Mouse (Mus musculus): ENCODE measurements around the gene Car15.

Car15 gene

DNA sequence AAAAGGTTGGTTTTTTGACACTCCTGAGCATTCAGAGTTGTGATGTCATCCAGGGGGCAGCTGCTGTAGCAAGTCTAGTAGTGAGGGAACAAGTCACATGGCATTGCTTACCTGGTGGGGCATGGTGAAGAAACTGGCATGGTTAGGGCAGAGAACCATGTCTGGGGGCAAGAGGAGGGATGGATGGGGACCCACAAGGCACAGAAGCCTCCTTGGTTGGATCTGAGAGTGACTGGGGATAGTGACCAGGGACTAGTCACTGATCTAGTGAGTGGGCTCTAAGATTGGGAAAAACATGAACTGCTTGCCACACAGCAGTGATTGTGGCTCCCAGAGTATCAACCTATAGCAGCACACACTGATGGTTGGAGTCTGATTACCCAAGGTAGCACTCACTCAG is 38.6 kb downstream of the Car15 start:
- DNase-seq = no peak

DNA sequence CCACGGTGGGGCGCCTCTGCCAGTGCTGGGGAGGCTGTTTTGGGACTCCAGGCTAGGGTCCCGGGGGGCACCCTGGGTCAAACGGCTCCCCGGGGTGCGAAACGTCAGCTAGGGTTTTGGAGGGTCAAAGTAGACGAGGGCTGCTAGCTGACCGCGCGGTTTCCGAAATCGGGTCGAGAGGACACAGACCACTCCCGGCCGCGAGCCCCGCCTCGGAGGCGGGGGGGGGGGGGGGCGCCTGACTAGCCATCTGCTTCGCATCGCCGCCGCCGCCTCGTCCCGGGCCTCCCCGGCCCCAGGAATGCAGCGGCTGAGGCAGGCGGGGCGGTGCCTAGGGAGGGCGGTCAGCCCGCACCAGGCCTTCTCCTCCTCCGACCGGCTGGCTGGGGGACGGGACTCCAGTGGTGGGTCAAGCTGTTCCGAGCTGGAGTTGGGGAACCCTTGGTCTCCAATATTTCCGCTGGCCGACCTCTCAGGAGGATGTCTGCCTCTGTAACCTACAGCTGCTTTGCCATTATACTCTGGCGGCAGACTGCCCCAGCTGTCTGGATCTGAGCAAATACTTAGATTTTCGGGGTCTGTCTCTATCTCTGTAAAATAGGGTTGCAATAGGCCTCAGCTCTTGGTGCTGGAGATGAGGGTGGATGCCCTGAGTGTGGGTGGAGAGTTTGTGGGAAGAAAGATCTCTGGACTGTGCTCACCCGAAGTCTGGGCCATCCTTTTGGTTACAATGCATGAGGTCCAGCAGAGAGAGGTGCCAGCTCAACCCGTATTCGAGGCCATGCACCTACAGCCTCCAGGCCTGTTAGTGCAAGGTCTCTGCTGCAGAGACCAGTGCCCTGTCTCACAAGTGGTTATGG is 39.6 kb downstream of the Car15 start:
- DNase-seq = no peak

- no peak for DNase-seq
Observed at GRCm38 (mm10) chr16:17797812-17798311, 40.3 kb downstream of the Car15 start.

DNA sequence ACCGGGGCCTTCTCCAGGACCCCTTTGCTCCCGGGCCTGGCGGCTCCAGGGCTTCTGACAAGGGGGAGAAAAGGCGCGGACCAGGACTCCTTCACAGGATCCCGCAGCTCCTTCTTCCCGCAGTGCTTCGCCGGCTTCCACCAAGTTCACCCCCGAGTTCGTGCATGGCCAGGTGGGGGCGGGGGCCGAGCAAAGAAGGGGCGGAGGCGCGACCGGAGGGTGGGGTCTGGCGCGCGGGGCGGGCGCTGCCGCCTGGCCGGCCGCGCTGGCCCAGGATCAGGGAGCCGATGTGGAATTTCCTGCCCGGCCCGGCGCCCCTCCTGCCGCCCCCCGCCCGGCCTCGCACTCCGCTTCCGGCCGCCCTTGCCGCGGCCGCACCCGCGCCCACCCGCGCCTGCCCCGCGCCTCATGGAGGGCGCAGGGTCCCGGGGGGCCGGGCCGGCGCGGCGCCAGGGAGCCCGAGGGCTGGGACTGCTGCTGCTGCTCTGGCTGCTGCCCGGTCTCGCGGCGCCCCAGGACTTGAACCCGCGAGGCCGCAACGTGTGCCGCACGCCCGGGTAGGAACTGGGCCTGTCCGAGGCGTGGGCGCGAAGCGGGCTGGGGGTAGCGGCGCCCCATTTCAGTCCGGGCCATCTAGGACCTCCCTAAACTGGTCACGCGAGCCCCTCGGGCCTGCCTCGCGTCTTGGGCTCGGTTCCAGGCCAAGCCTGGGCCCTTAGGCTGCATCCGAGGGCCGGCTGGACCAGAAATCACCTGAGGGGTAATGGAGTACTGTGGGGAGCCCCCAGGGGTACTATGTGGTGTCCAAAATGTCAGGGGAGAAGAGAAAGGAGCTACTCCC is 41.0 kb downstream of the Car15 start, which contains the start of gene Scarf2:
Gene Scarf2 (plus strand): TSS at position 312 of the 841 bp plus-strand sequence.
- no peak for DNase-seq

DNA sequence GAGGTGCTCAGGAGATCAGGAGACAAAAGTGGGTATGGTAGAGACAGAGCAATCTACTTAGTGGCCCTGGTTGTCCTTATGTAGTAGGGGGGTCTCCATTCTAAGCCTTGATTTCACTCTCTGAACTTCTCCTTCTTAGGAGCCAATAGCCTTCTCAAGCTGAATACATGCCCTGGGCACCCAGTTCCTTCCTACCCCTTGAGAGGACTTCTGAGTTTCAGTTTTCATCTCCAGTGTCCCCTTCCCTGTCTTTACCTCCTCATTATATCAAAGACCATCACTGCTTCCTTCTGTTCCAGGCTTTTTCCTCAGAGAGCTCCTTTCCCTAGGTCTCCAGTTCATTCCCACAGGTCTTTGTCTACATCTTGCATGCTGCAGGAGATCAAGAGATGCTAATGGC is 41.6 kb downstream of the Car15 start:
- no peak for DNase-seq

GRCm38 (mm10) chr16:17795643-17796042 is 42.5 kb downstream of the Car15 start:
- no peak for DNase-seq

DNA sequence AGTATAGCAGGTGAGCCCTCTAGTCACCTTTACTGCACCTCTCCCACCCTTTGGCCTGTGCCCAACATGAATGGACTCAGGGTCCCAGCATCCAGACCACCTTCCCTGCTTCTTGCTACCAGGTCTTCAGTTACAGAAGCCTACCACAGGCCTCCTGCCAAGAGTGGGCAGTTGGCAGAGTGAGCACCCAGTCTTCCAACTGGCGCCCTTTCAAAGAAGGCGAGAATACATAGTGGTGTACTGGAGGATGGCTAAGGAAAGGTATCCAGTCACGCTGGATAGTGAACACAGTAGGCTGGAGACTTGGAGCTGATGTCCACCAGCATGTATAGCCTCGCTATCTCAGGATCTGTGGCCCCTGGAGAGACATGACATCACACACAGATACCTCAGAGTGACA is 44.1 kb downstream of the Car15 start:
- DNase-seq = no peak

GRCm38 (mm10) chr16:17792728-17793127 is 45.4 kb downstream of the Car15 start:
- DNase-seq = no peak

DNA sequence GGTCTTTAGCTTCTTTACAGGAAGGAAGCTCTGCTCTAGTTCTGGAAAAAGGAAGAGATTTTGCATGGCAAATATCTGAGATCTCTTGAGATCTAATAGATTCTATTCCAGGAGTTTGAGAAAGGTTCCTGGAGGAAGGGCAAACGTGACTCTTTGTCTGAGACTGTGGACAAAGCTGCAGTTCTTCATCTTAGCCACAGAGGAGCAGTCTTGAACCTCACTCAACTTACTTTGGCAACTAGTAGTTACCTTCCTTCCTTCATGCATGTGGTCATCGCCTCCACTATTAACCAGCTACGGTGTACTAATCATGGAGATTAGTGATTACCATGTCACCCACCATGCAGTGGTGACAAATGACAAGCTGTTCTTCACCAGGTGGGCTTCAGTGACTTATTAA is 52.8 kb downstream of the Car15 start:
- no peak for DNase-seq
